Mouse (Mus musculus) natural killer cell, adult 2 months (primary cell): ENCODE results near the gene Glis3.

Experiments used
- DNase-seq, 2 experiments: peaks; one replicate each; pipeline ENCODE4 v3.0.0; 2022; ENCODE audit warnings: low spot score in 2 of 2

The Glis3 gene

DNA sequence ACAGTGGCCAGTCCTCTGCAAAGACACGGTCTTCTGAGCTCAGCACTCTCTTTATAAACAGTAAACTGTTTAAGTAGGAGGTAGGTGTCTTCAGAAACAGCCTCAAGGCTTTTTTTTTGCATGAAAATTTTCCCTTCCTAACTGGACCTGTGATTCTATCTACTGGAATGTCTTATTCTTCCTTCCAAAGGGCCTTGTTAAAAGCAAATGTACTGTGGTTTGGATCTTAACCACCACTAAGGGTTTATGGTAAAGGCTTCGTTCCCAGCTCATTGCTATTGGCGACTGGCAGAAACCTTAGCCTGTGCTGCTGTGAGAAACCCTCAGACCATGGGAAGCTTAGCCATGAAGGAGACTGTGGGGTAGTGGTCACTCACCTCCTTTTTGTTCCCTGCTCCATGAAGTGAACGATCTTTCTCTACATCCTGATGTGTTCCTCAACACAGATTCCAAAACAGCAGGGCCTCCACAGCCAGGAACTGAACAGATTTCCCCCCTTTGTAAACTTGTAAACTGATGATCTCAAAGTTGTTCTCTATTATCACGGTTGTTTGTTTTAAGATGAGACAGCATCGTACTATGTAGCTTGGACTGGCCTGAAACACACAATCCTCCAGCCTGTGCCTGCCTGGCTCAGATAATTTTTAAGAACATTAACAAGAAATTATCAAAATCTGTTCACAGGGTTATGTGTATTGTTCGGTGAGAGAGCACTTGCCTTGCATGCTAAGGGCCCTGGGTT is 88.0 kb downstream of the Glis3 start:
- no peak for DNase-seq

DNA sequence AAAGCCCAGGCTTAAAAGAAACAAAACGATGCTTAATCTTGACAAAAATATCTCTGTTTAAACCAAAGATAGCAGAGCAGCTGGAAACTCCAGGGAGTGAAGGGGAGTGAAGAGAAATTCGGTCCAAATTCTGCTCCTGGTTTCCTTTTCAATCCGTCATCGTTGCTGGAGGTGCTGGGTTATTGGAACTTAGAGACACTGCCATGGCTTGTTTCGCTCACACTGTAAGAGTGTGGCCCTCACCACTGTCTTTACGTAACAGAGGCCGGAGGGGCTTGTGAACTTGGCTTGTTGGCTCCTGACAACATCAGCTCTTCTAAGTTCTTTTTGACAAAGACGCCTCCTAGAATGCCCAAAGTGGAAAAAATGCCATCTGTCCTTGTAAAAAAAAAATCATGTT is 99.4 kb downstream of the Glis3 start:
- no peak for DNase-seq

DNA sequence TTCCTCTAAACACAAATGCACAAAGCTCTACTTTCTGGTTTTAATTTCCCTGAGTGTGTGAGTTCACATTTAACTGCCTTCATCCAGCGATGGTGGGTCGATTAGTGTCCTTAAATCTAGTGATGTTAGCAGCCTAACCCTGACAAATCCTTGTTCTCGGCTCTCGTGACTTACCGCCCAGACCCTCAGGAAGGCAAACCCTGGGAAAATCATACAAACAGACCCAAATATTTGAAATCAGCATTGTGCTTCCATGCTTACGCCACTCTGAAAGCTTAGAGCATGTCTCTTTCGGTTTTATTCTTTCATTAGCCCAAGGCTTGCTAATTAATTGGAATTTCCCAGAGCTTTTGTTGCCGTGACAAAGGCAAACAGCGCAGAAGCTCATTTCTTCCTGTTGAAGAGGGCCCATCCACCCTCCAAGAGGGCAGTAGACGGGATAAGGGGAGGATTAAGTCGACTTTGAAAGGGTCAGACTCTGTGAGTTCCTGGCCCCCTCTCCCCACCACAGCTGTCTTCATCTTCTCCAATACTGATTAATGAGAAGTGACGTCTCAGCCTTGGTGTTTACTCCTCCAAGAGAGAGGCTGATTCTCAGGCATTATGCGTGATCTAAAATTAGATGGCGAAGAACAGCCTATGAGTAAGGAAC is 100.0 kb downstream of the Glis3 start:
- no peak for DNase-seq

DNA sequence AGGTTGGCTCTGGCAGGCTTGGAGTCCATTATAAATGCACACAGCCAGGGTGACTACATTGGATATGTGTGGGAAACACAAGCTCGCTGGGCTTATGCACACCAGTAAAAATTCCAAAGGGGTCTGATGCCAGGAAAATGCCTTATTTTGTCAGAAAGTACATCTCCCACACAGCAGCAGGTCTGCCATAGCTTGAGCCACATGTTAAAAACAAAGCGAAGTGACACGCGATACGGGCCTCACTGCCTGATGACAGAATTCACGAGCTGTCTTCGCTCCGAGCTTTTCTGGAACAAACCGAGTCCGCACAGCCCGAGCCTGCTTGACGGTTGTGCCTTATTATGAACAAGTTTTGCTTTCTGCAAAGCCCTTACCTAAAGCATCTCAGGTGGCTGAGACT is 102.9 kb downstream of the Glis3 start:
- DNase-seq = no peak

DNA sequence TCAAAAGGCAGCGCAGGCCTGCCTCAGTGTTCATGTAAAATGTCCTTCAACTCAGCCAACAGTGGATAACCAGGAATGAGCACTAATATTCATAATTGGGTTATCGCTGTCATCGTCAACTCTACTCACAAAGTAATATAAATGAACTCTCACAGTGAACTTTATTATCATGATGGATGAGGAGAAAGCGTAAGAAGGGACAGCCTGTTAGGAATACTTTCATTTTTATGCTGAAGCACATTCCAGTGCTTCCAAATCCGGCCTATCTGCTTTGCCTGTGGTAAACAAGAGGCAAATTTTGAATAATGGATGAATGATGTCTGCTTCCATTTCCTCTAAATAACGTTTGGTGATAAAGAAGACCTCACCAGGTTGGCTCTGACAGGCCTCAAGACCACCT is 103.3 kb downstream of the Glis3 start:
- DNase-seq = no peak

DNA sequence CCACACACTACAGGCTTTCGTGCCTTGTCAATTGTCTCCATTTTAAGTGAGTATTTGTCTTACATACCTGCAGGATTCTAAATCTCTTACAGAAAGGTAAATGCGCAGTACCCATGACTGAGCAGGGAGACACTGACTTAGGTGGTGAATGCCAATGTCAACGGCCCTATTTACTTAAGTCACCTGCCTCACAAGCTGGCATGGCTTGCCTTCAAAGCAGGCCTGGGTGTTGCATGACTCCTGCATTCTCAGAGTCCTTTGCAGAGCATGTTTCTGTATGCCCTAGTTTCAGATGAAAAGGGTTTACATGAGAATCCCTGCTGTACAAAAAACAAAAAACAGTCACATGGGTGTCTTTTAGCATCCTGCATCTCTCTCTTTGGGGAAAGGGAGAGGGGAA is 106.2 kb downstream of the Glis3 start:
- DNase-seq = no peak

DNA sequence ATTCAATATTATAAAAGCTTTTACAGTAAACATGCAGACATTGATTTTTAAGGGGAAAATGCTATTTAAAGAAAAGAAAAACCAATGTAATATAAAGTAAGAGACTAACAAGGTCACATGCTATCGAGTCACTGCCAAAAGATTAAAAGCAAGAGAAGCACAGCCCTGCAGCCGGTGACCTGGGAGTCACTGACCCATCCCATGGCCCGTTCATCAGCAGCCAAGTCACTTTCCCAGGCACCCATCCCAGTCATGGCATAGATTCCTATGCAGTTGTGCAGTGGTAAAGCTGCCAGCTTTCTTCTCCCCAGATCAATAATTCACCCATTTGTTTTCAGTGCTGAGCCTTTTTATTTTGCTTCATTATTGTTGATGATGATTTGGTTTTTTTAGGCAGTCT is 110.0 kb downstream of the Glis3 start:
- no peak for DNase-seq

DNA sequence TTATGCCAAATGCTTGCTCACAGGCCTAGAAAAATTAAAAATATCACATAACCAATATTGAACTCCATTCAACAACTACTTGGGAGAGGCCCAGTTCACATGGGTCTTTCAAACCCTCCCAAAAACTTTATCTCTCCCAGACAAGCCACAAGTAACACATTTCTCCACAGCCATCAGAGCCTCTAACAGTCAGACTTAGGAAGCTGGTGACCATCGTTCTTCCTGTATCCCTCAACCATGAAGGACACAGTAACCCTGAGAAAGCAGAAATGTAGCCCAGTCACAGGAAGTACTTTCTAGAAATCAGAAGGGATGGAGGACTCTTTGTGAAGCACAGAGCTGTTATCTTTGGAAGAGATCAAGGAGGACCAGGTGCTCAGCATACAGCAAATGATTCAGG is 112.8 kb downstream of the Glis3 start:
- no peak for DNase-seq

DNA sequence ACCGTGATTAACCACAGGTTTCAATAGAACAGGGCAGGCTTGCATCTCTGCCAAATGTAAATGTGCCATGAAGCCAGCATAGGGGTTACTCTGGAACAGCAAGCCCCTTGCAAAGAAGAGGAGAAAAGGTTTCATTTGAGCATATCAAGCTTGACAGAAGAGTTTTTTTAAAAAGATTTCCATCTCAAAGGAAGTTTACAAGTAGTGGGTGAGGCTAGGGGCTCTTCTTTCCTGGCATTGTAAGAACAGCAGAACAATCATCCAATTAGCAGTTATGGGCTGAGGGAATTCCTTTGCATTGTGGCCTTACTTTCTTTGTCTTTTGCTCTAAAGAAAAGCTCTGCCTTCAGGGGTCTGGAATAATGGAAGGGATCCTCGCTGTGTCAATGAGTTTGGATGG is 113.3 kb downstream of the Glis3 start:
- DNase-seq = no peak

DNA sequence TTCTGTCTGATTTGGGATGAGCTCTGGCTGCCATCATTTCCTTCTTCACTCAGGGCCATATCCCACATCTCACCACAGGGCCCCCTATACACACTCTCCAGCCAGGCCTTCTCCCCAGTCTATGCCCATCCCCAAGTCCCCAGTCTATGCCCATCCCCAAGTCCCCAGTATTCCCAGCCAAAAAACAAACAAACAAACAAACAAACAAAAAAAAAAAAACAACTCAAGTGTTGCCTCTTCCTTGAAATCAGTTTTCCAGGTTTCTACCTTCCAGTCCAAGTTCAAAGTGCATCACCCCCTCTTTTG is 118.2 kb downstream of the Glis3 start:
- no peak for DNase-seq

DNA sequence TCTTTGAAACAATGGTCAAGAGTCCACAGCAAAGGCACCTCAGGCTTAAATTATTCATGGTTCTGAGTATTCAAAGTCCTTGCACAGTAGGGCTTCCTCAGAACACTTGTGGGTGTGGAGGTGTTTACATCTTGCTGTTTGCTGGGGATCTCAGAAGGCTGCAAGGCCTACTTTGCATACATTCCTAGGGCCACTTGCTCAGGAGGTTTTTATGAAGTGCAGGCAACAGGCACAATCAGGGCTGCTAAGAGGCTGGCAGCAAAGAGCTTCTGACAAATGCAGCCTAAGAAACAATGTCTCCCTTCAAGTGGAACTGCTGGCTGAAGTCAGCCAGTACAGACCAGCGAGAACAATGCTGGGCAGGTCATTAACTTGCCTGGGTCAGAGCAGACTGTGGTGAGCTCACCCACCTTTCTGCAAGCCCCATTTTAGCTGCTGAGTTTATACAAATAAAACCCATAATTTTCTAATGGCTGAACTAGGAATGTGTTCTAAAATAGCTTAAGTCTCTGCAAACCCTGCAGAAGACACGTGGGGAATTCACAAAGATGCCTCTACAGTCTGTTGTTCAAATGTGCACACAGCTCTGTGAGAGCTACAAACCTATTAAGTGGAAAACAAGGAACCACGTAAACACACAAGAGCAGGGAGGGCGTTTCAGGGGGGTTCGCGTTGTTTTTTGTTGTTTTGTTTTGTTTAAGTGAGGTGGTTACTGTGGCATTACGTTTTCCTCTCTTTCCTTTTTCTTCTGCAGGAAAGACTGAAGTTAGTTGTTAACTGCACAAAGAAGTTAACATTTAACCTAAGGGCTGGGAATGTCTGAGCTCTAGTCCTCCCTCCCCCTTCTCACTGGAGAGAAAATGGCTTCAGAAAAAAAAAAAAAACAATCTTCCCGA is 118.8 kb downstream of the Glis3 start:
- DNase-seq = no peak

DNA sequence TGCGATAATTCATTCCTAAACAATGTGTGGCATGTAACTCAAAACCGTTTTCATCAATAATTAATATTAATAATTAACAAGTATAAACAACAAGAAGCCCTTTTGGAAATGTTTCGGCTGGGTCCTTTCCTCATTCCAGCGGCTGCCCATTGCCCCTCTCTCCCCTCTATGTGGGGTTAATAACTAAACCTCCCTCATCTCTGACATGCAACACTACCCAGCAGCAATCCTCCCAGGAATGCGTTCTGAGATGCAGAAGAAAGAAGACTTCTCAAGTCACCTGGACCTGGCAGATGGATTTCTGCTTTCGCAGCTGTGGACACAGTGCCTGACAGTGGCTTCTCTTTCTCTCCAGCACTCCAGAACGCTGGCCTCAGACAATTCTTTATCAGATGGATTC is 120.0 kb downstream of the Glis3 start:
- DNase-seq = no peak

DNA sequence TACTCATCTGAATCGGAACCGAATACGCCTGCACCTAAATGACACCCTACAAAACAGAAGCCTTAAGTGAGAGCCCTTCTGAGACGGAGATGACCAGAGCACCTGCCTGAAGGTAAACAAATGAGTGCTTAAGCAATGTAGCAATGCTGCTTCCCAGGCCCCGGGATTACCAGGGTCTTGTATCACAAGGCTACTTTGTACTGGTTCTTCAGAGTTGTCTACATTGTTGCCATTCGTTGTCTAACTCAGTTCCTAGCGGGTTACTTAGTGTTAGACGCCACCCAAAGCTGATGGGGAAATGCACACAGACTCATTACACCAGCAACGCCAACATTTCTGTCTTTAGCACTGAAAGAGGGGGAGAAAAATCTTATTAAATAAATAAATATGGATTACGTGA is 120.5 kb downstream of the Glis3 start:
- no peak for DNase-seq

DNA sequence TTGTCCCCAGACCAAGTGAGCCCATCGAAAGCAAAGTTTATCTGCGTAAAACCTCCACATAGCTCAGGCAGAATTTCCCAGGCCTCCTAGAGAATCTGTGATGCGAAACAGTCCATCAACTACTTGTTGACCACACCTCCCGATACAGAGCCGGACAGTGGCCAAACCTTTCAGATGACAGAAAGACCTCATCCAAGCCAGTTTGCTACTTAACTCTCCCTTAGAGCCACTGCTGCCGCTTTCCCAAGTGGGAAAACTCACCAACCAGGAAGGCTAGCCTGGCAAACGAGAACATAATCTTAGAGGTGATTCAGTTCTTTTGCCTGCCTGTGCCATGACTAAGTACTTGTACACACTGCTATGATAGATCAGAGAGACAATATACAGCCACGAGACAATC is 121.2 kb downstream of the Glis3 start:
- no peak for DNase-seq

DNA sequence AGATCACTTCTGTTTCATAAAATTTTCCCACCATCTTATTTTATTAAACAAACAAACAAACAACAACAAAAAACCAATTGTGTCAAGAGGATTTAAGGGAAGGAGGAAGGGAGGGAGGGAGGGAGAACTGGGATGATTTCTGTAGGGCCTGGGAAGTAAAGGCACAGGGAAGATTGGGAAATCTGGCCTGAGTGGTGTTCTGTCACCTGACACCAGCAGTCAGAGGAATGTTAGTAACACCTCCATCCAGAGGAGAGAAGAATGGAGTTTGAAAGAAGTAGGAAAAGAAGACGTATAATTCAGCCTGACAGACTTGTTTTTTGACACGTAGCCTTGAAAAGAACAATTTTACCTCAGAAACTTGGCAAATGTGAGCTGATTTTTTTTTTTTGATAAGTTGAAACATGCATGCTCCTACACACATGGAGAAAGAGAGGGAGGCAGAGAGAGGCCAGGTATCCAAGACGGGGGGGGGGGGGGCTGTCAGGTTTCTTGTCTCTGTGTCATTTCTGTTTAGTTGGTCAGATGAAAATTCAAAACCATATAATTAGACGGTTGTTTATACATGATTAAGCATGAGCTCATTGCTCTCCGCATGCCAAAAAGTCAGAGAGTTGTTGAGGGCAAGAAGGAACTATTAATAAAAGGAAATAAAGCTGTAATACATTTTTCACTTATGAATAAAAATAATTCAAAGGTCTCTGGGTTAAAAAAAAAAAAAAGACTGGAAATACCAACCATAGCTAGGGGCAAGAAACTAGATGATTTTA is 122.1 kb downstream of the Glis3 start:
- no peak for DNase-seq

DNA sequence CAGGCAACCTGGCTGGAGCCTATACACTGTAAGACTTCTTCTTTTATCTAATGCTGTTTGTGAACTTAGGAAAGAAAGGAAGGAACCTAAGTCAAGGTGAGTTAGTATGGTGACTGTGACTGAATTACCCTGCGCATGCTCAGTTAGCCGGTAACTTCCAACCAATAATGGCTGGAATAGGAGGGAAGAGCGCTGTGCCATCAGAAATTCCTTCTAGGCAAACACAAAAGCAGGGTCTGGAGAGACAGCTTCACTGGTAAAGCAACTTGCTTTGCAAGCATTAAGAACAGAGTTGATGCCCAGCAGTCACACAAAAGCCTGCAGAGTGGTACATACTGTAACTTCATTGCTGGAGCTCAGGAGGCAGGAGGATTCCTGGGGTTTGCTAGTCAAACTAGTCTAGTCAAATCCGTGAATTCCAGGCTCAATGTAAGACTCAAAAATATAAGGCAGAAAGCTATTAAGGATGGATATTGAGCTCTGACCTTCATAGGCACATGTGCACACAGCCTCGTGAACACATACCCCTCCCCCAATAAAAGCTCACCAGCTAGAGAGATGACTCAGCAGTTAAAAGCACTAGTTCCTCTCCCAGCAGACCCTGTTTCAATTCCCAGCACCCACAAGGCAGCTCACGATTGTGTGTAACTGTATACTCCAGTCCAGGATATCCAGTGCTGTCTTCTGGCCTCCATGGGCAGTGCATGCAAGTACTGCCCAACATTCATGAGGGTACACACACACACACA is 124.5 kb downstream of the Glis3 start:
- DNase-seq = no peak

DNA sequence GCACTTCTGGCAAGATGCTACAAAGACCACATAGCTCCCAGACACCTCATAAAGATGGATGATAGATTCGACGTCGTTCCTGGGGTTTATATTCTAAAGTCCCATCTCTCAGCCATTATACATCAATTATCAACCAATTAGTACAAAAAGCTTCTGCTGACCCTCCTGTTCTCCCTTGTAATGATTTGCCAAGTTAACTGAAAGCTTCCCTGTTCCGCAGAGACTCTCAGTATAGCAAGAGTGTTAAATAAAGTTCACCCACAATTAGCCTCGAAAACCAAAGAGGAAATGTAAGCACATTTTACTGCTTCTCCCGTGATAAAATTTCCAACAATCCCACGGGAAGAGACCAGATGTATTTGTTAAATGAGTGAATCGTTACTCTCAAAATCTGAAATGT is 129.3 kb downstream of the Glis3 start:
- DNase-seq = no peak

DNA sequence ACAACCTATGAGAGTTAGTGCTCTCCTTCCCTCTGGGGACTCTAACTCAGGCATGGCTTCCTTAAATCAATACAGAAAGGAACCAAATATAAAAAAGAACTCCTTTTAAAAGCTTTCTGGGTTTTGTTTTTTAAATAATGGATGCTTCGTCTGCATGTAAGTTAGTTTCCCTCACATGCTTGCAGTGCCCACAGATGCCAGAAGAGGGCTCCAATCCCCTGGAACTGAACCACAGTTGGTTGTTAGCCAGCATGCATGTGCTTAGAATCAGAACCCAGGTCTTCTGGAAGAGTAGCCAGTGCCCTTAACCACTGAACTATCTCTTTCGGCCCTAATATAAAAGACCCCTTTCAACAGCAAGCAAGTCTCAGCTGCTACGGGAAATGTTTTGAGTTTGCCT is 132.9 kb downstream of the Glis3 start:
- DNase-seq = no peak

DNA sequence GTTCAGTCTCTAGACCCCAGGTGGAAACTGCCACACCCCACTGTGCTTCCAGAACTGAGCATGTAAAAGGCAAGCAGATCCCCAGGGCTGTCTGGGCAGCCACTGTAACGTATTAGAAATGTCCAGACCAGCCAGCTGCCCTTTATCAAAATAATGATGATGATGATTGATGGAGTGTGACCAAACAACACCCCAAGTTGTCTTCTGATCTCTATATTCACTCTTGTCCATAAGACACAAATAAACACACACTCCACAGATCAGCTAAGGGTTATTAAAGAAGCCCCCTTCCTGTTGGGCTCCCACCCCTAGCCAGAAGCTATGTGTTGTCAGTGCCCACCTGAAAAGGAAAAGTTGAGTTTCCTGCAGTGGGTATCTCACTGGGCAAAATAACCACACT is 134.4 kb downstream of the Glis3 start:
- no peak for DNase-seq

DNA sequence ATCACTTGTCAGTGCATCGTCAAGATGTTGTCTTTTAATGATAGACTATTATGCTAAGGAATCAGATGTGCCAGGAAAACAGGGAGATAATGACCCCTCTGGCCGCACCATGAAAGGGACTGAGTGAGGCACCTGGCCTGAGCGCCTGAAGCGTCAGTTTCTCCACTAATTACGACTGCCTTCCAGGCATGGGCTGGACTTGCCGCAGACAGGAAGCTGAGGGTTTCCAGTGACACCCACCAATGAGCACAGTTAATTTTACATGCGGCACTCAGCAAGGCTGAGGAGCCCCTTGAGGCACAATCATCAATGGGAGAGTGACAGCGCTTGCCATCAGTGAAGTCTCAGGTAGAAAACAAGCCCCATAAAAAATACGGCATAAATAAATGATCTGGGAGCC is 141.1 kb downstream of the Glis3 start:
- no peak for DNase-seq

DNA sequence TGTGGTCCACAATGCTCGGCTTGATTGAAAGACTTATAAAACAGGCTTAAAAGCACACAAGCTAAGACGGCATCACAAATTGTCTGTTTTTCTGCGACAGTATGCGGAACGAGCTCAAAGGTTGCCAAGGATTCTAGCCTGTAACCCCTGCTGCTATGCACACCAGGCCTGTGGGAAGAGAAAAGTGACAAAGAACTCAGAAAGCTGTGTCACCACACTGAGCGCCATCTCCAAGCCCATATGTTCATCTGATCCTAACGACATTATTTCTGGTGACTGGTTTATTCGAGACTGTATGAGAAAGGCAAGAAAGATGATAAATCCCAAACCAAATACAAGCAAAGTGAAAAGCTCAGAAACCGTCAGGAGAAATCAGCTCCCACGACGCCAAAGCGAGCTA is 144.9 kb downstream of the Glis3 start:
- no peak for DNase-seq

DNA sequence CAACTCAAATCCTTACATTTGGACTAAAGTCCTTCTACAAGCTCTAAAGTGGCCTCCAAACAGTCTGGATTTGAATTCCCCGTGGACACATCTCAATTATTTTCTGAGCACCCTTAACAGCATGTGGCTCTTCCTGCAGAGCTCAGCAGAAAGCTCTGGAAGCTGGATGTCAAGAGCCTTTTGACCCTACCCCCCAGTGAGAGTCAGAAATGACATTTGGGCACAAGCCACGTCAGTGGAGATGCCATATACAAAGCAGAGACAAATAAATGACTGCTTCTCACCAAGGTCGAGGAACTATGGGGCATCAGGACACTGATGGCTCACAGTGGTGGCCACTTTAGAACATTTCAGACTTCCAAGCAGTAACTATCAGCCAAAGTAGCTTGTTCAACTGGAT is 146.3 kb downstream of the Glis3 start:
- no peak for DNase-seq
